Mouse (Mus musculus) intestine, postnatal 0 days (tissue): Measurements from ENCODE around the gene Olfr618. TPM values are rescaled to one million over a fixed set of nuclear protein-coding genes. Genes with fewer than 3 reads are reported as not detected.

ENCODE experiments used
- ATAC-seq: fragments of 200-750 bp; cut with Nextera tagmentation; 2 replicates; pipeline ENCODE4 v1.8.0; 2017; ENCODE audit warnings: mild to moderate bottlenecking, moderate TSS enrichment, moderate library complexity
- H3K27ac ChIP-seq: fragments of 300-500 bp; sonication (generic); 2 replicates; pipeline ENCODE4 v1.5.1; 2014; ENCODE audit warnings: mild to moderate bottlenecking, low read depth, low read length, moderate library complexity
- H3K27me3 ChIP-seq: fragments of 300-500 bp; sonication (generic); replicated peaks from 2 replicates; pipeline ENCODE4 v1.6.1; 2014; ENCODE audit warnings: low read length, mixed read lengths; ENCODE audit not compliant: control insufficient read depth, insufficient read depth
- H3K36me3 ChIP-seq: fragments of 300-500 bp; sonication (generic); 2 replicates; pipeline ENCODE4 v1.6.1; 2014; ENCODE audit warnings: mild to moderate bottlenecking, moderate library complexity; ENCODE audit not compliant: control insufficient read depth, insufficient read depth
- H3K4me1 ChIP-seq: fragments of 300-500 bp; sonication (generic); replicated peaks from 2 replicates; pipeline ENCODE4 v1.6.1; 2014; ENCODE audit warnings: antibody characterized with exemption, low read length, mixed read lengths; ENCODE audit not compliant: control insufficient read depth, insufficient read depth
- H3K4me2 ChIP-seq: fragments of 300-500 bp; sonication (generic); replicated peaks from 2 replicates; pipeline ENCODE4 v1.6.1; 2014; ENCODE audit warnings: low read depth, mild to moderate bottlenecking, moderate library complexity
- H3K4me3 ChIP-seq: fragments of 300-500 bp; sonication (generic); 2 replicates; pipeline ENCODE4 v1.5.1; 2014; ENCODE audit warnings: low read depth, low read length
- H3K9ac ChIP-seq: fragments of 300-500 bp; sonication (generic); 2 replicates; pipeline ENCODE4 v1.6.1; 2014; ENCODE audit warnings: mild to moderate bottlenecking, low read depth, low read length
- H3K9me3 ChIP-seq: fragments of 300-500 bp; sonication (generic); 2 replicates; pipeline ENCODE4 v1.6.1; 2016; ENCODE audit warnings: mixed run types; ENCODE audit not compliant: control insufficient read depth
- CTCF ChIP-seq: sonication (generic); IDR thresholded peaks from 2 replicates; pipeline ENCODE4 v1.5.1; 2016; ENCODE audit warnings: low read depth, mild to moderate bottlenecking, control low read depth, antibody characterized with exemption, moderate library complexity
- WGBS: fragments of 180-500 bp; shearing (Covaris S2); extraction: QIAGEN DNeasy Blood & Tissue Kit; methylation state at CpG from one replicate; pipeline ENCODE4 v1.1.7; 2014; 5-methylcytosine and 5-hydroxymethylcytosine counted together
- microRNA-seq: library from miRNA; unstranded; fragments of <30 nt; microRNA quantifications from one replicate; pipeline ENCODE4, GENCODE M21; 2016
- polyA plus RNA-seq: library from polyadenylated mRNA; unstranded; fragments of >200 nt; fragmentation: Nextera tagmentation; extraction: Ambion mirVana; gene quantifications from 2 replicates; pipeline ENCODE4 v1.2.1, GENCODE M21; 2015

Olfr618 gene
- polyA plus RNA-seq, 1 experiment from 2014 or later, result not detected

DNA sequence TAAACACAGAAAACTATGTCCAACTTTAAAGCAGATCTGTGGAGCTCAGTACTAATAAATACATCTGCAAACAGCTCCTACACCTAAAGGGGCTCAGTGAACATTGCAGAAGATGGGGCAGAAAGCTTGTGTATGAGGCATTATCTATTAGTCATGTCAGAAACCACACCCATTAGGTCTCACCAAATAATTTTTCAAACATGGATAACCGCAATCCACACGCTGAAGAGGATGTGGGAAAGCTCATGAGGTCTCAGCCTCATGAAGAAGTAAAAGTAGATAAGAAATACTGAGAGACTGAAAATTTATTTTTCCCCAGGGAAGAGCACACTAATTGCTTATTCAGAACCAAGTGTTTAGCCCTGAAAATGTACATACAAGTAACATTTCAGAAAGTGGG is 17.5 kb downstream of the Olfr618 start:
- Histone ChIP-seq H3K36me3 (no peaks in the 10 kb centered on the region), H3K4me1 (no peaks in the 10 kb centered on the region), H3K9ac (no peak overlapping the region), H3K4me3 (no peak overlapping the region), H3K9me3 (no peaks in the 10 kb centered on the region), H3K27ac (no peak overlapping the region), H3K4me2 (no peak overlapping the region), H3K27me3 (no peaks in the 10 kb centered on the region)
- 70% methylated on average over 2 of the region's 2 CpGs for WGBS
- no peak for ATAC-seq
- TF ChIP-seq CTCF, result no peak

- no peak within 1 kb of the TSS for H3K4me3 ChIP-seq
- 71% methylated on average over 2 of the region's 2 CpGs for WGBS
- no peaks in the 10 kb centered on the region for H3K9me3 ChIP-seq
- no peak for ATAC-seq
- no peak within 1 kb of the TSS for H3K4me2 ChIP-seq
- H3K27me3 ChIP-seq, result no peaks in the 10 kb centered on the region
- no peaks in the 10 kb centered on the region for H3K36me3 ChIP-seq
- no peak within 1 kb of the TSS for H3K9ac ChIP-seq
- no peak within 1 kb of the TSS for H3K27ac ChIP-seq
- no peaks in the 10 kb centered on the region for H3K4me1 ChIP-seq
- no peak for TF ChIP-seq CTCF
Observed at GRCm38 (mm10) chr7:103612434-103612833, 22.5 kb downstream of the Olfr618 start, which contains the start of gene Olfr620. Gene Olfr620 (minus strand): TSS chr7:103612534.

GRCm38 (mm10) chr7:103636795-103637194 is 46.9 kb downstream of the Olfr618 start:
- H3K9me3 ChIP-seq, result no peaks in the 10 kb centered on the region
- no peak overlapping the region for H3K4me2 ChIP-seq
- H3K9ac ChIP-seq, result no peak overlapping the region
- H3K27me3 ChIP-seq, result no peaks in the 10 kb centered on the region
- ATAC-seq, result 0 out of 2 replicates have a peak, but pooled peaks have one; percentile 33
- H3K4me3 ChIP-seq, result no peak overlapping the region
- no peak overlapping the region for H3K27ac ChIP-seq
- no peaks in the 10 kb centered on the region for H3K4me1 ChIP-seq
- no peak for TF ChIP-seq CTCF
- no peaks in the 10 kb centered on the region for H3K36me3 ChIP-seq

GRCm38 (mm10) chr7:103642602-103643001 is 52.7 kb downstream of the Olfr618 start, which contains the start of gene Olfr622:
Gene Olfr622 (minus strand): TSS chr7:103642702.
- ATAC-seq, result no peak
- TF ChIP-seq CTCF, result no peak
- no peaks in the 10 kb centered on the region for H3K36me3 ChIP-seq

GRCm38 (mm10) chr7:103644070-103644469 is 54.2 kb downstream of the Olfr618 start:
- Histone ChIP-seq H3K9me3 (no peaks in the 10 kb centered on the region), H3K4me1 (no peaks in the 10 kb centered on the region), H3K4me3 (no peak overlapping the region), H3K27ac (no peak overlapping the region), H3K4me2 (no peak overlapping the region), H3K9ac (no peak overlapping the region), H3K27me3 (no peaks in the 10 kb centered on the region), H3K36me3 (no peaks in the 10 kb centered on the region)
- ATAC-seq, result 0 out of 2 replicates have a peak, but pooled peaks have one; percentile 61
- no peak for TF ChIP-seq CTCF
- WGBS, result 34% methylated on average over 4 of the region's 4 CpGs

More at GRCm38 (mm10) chr7:103642602-103643001, 52.7 kb downstream of the Olfr618 start, which contains the start of gene Olfr622:
- H3K4me2 ChIP-seq, result no peak within 1 kb of the TSS
- no peaks in the 10 kb centered on the region for H3K9me3 ChIP-seq
- H3K27ac ChIP-seq, result no peak within 1 kb of the TSS
- 76% methylated on average over 1 of the region's 1 CpGs for WGBS
- no peaks in the 10 kb centered on the region for H3K27me3 ChIP-seq
- H3K4me1 ChIP-seq, result no peaks in the 10 kb centered on the region
- no peak within 1 kb of the TSS for H3K9ac ChIP-seq
- no peak within 1 kb of the TSS for H3K4me3 ChIP-seq

Small RNA genes within 50 kb of the gene (microRNA-seq; reads per million reads assigned to microRNA genes)
- gene Gm26506, result not detected

Other genes starting within 250 kb of the Olfr618 start
- gene Olfr600, start 240.4 kb upstream of the Olfr618 start, polyA plus RNA-seq, result not detected in 2 replicates
- gene Olfr601, start 227.4 kb upstream of the Olfr618 start, polyA plus RNA-seq, result not detected in 2 replicates
- gene Olfr603, start 203.9 kb upstream of the Olfr618 start, polyA plus RNA-seq, result not detected in 2 replicates
- not detected in 2 replicates for gene Usp17lc, start 175.0 kb upstream of the Olfr618 start, polyA plus RNA-seq
- gene Olfr605, start 144.7 kb upstream of the Olfr618 start, polyA plus RNA-seq, result not detected in 2 replicates
- not detected in 2 replicates for gene Olfr606, start 141.1 kb upstream of the Olfr618 start, polyA plus RNA-seq
- gene Olfr607, start 126.0 kb upstream of the Olfr618 start, polyA plus RNA-seq, result not detected in 2 replicates
- not detected in 2 replicates for gene Olfr608, start 120.2 kb upstream of the Olfr618 start, polyA plus RNA-seq
- gene Olfr609, start 92.0 kb upstream of the Olfr618 start, polyA plus RNA-seq, result not detected in 2 replicates
- gene Olfr610, start 78.0 kb upstream of the Olfr618 start, polyA plus RNA-seq, result not detected in 2 replicates
- gene Olfr611, start 69.3 kb upstream of the Olfr618 start, polyA plus RNA-seq, result not detected in 2 replicates
- gene Olfr612, start 47.4 kb upstream of the Olfr618 start, polyA plus RNA-seq, result not detected in 2 replicates
- not detected in 2 replicates for gene Olfr613, start 42.0 kb upstream of the Olfr618 start, polyA plus RNA-seq
- gene Olfr615, start 34.0 kb upstream of the Olfr618 start, polyA plus RNA-seq, result not detected in 2 replicates
- gene Olfr616, start 21.0 kb upstream of the Olfr618 start, polyA plus RNA-seq, result not detected in 2 replicates
- not detected in 2 replicates for gene Olfr617, start 17.0 kb upstream of the Olfr618 start, polyA plus RNA-seq
- not detected in 2 replicates for gene Olfr619, start 10.5 kb downstream of the Olfr618 start, polyA plus RNA-seq
- not detected in 2 replicates for gene Olfr620, start 22.4 kb downstream of the Olfr618 start, polyA plus RNA-seq
- not detected in 2 replicates for gene Olfr622, start 52.6 kb downstream of the Olfr618 start, polyA plus RNA-seq
- not detected in 2 replicates for gene Olfr623, start 73.6 kb downstream of the Olfr618 start, polyA plus RNA-seq
- 0.09 TPM in 2 replicates for gene Olfr624, start 81.1 kb downstream of the Olfr618 start, polyA plus RNA-seq
- not detected in 2 replicates for gene Olfr625-ps1, start 92.6 kb downstream of the Olfr618 start, polyA plus RNA-seq
- gene Olfr243, start 124.6 kb downstream of the Olfr618 start, polyA plus RNA-seq, result not detected in 2 replicates
- gene Olfr628, start 140.3 kb downstream of the Olfr618 start, polyA plus RNA-seq, result not detected in 2 replicates
- gene Olfr629, start 154.8 kb downstream of the Olfr618 start, polyA plus RNA-seq, result not detected in 2 replicates
- gene Olfr630, start 167.2 kb downstream of the Olfr618 start, polyA plus RNA-seq, result not detected in 2 replicates
- gene Olfr69, start 181.5 kb downstream of the Olfr618 start, polyA plus RNA-seq, result not detected in 2 replicates
- not detected in 2 replicates for gene Olfr68, start 189.6 kb downstream of the Olfr618 start, polyA plus RNA-seq
- not detected in 2 replicates for gene Olfr67, start 201.7 kb downstream of the Olfr618 start, polyA plus RNA-seq
- gene Hbb-bt, start 223.9 kb downstream of the Olfr618 start, polyA plus RNA-seq, result 164 and 228 TPM in 2 replicates
- 726 and 1,073 TPM in 2 replicates for gene Hbb-bs, start 238.0 kb downstream of the Olfr618 start, polyA plus RNA-seq